Mouse (Mus musculus) mouse trophoblast stem cell (cell line): ENCODE results near the gene Mecom.

Source experiments
- in situ Hi-C, 2 experiments: fragments of 300-500 bp; cut with MseI, MboI; formaldehyde crosslinking; loops; 2 replicates in 1 of 2; 3 replicates in 1 of 2; pipeline ENCODE4 v1.15.1; 2025

The Mecom gene

DNA sequence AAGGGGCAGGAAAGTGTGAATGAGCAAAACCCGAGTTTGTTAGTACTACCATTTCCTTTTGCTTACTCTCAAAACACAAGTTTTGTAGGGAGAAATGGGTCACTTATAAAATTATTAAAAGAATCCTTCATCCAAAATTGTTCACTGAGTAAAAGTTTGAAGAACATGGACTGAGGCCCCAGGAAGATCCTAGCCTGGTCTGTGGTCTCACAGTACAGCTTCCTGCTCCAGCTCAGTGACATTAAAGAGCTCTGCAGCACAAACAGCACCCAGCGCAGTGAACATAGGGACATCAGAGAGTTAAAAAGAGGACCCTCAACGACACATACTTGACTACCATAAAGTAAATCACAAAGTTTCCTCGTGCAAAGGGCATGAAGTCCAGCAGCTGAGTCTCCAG is 59.0 kb downstream of the Mecom start:
- in situ Hi-C loops = no loop called here

DNA sequence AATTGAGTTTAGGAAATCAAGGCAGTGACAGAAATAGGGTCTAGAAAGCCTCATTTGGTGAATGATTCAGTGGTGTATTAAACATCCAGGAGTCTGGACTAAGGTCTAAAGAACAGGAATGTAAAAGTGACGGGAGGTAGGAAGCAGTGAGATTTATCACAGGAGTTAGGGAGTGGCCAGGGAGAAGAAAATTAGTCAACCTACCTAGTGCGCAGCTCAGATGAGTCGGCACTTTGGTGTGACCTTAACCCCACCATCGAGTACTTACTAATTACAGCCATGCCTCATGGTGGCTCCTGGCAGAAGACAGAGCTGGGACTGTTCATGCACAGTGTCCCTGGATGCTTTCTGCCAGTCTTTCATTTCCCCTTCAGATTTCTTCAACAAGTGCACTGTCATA is 61.4 kb downstream of the Mecom start:
- in situ Hi-C loops = no loop called here

DNA sequence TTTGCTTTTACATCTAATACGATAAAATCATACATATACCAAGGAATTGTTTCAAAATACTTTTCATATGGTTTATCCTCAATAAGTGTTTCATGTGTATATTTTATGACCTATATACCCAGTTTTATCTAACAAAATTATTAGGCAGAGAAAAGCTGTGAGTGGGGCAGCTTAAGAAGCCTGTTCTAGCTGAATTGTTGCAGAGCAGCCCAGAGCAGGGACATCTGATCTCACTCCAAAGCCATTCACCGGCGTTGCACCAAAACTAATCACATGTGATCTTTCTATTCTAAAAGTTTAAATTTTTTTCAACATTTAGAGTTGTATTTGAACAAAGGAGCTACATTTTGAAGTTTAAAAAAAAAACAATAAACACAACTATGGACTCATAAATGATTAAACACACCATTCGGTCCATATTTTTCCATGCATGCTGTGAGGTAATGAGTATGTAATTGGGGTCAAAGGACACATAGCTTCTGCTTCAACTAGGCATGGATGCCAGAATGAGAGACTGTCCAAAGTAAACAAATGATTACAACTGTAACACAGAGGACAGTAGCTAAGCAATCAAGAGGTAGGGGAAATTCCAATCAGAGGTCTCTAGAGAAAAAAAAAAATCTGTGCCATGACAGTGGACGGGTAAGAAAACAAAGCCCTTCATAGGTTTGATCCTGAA is 64.7 kb downstream of the Mecom start:
- in situ Hi-C loops = no loop called here

DNA sequence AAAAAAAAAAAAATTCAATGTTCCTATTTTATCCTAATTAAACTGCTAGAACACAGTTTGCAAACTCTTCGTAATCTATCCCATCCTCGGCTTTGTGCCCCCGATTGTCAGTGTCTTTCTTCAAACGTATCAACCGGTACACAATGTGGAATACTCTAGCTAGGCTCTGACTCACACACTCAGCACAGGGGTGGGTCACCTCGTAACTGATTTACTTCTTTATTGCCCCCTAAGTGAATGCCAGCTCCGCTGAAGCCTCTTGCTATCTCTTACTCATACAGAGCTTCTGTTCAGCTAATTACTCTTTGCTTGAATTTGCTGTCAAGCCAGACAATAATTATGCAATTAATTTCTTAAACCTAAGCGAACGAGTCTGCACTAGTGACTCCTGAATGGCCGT is 66.1 kb downstream of the Mecom start:
- in situ Hi-C loops = no loop called here

DNA sequence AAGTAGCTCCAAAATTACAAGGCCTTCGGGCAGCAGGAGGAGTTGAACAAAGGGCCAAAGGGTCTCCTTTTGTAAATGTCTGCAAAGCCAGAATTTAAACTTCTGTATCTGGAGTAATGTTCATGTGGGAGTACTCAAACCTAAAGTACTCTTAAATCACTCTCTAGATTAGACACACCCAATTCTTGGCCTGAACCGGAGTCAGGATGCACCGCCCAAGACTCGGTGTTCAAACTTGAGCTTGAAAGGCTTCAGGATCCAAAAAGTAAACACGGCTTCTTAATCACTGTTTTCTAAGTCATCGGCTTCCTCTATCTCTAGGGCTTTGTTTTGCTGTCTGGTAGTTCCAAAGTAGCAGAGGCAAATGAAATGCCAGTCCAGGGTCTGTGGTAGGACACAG is 67.3 kb downstream of the Mecom start:
- in situ Hi-C loops = no loop called here

DNA sequence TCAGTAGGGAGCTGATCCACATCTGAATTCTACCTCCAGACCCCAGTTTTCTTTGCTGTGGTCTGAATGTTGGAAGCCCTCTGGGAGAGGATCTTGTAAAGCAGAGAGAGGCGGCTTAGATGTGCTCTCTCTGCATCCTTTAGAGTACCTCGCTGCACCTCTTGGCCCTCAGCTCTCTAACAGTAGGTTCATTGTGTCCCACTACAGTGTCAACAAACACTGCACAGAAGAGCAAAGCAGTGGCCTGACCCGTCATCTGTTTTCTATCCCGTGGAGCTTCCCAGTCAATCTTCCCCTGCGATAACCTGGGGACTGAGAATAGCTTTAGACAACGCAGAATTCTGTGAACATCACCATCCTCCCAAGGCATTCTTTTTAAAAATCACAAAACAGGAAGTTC is 69.6 kb downstream of the Mecom start:
- in situ Hi-C loops = no loop called here

DNA sequence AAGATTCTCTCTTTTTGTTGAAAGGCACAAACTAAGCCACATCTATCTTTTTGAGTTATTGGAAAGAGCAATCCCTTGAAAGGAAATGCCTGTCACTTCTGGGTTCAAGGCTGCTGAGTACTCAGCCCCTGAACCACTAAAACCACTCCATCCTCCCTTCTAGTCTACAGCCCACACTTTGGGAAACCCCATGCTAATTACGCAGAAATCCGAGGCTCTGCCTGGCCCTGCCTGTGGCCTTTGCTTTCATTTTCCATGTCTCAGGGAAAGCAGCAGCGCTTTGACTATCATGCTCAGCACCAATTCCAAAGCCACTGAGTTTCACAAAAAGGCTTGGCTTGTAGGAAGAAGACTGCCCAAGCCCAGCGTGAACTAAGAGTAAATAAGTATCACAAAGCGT is 70.8 kb downstream of the Mecom start:
- in situ Hi-C loops = no loop called here

DNA sequence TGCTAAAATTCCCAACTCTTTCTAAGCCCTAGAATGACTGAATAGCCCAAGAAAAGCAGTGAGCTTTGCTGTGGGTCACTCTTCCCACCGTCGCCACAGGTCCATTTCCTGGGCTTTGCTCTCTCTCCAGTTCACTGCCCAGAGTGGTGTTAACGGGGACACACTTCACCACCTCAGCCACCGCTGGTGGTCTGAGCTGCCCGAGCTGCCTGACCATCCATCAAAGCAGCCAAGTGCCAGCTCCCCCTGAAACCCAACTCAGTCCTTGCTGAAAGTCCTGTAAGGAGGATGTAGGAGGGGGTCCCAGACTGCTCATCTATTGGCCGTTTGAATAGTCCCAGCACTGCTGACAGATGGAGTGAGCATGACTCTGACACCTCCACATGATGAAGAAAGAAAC is 72.2 kb downstream of the Mecom start:
- in situ Hi-C loops = no loop called here

DNA sequence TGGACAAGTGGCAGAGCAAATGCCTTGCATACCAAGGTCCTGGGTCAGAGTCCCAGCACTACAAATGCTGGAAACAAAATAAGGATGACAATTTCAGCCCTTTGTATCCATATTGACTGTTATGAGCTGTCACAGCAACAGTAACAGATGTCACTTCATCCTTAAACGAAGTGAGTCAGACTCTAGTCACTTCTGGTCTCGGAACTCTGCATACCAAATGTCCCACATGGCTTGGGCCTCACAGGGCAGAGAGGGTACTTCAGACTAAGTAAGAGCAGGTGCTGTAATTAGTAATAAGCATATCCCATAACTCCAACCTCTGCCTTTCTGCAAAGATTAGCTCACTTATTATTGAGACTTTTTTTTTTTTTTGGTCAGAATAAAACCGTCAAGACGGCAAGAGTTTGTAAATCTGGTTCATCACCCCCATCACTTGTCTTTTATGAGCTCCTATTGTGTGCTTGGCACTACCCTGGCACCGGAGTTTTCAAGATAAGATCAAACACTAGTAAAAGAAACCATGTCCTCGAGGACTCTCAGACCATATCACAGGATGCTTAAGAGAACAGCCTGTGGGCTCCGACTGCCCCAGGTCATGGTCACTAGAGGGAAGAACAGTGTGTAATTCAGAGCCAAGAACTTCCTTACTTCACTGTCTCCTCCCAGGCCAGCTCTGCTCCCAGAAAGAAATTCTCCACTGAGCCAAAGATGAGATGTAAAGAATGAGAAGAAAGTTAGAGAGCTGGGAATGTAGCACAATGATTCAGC is 79.6 kb downstream of the Mecom start:
- in situ Hi-C loops = no loop called here

DNA sequence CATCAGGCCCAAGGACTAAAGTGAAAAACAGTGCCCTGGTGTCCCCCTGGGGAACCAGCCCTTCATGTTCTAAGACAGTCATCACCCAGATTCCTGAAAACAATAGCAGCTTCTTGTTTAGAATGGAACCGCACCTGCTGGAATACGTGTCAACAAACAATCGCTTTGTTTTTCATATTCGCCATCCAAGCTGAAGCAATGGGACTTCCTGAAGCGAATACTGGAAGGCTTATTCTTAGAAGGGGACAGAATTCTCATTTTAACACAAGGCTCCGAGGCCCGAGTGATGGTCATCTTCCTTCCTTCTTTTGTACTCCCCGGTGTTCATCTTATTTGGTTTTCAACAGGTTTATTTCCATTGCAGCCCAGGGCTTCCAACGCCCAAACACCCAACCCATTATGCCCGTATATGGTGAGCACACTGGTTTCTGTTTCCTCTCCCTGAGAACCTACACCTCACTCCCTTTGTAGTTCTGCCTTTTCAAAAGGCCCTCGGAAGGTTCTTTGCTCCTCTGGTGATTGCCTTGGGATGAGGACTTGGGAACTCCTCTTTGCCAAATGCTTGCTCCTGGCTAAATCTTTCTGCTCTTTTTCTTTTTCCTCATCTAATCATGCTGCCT is 81.7 kb downstream of the Mecom start:
- in situ Hi-C loops = no loop called here

DNA sequence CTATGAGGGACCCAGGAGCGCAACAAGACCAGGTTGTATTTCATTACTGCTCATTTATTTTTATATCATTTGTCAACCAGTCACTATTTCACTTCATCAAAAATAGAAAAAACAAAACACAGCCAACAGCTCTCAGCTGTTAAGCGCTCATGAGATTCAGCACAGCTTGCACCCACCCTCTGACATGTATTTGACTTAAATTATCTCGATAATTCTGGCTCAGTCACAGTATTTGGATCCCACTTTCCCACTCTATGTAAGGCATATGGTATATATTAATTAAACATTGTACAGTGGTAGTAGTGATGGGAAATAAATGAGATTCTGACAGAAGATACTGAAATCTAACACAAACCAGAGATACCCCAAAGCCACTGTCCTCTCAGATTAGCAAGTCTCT is 83.3 kb downstream of the Mecom start:
- in situ Hi-C loops = no loop called here

DNA sequence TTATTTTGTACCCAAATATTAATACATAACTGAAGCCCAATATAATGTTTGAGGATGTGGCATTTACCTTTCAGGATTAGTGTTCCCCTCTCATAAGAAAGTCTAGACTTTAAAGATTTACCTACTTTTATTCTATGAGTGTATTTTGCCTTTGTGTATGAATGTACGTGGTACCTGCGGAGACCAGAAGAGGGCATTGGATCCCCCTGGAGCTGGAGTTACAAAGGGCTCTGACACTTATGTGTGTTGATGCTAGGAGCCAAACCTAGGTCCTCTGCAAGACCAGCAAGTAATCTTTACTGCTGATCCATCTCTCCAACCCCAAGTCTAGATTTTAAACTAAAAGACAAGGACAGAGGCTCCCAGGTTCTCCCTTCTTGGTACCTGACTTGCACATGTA is 86.0 kb downstream of the Mecom start:
- in situ Hi-C loops = no loop called here

DNA sequence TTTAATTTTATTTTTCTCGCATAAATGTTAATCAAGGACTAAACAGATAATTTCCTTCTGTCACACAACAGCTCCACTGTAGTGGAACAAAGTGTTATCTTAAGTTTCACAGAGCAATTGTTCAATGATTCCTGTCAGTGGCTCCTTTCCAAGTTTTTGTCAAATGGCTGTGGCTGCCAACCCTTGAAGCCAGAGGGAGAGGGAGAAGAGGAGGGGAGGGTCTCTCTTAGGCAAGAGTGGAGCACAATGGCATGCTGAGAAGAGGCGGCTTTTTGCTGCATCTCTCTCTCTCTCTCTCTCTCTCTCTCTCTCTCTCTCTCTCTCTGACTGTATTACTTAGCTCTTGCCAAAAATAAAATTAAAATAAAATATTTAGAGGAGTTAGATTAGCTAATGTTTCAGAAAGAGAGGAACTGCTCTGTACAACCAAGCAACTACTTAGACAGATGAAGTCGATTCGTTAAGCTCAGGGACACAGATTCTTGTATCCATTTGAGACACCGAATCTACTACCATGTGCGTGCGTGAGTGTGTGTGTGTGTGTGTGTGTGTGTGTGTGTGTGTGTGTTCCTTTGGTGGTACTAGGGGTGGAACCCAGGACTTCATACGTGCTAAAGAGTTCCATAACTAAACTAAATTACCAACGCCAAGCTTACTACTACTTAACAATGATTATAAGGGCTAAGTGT is 86.8 kb downstream of the Mecom start:
- in situ Hi-C loops = no loop called here

DNA sequence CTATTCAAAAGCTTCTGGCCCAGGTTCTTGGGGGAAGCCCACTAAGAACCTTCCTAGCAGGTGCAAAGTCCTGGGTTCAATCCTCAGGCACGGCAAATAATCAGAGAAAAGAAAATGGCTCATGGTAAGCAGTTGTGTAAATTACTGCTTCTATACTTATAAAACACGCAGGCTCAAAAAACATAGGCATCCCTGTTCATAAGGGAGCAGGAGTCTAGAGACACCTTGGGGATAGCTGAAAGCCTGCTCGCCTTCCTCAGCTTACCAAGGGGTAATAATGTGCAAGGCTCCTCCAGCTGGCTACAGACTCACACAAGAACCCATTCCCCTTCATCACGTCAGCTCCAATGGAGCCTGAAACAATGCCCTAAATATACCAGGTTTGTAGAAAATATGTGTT is 88.2 kb downstream of the Mecom start:
- in situ Hi-C loops = no loop called here

DNA sequence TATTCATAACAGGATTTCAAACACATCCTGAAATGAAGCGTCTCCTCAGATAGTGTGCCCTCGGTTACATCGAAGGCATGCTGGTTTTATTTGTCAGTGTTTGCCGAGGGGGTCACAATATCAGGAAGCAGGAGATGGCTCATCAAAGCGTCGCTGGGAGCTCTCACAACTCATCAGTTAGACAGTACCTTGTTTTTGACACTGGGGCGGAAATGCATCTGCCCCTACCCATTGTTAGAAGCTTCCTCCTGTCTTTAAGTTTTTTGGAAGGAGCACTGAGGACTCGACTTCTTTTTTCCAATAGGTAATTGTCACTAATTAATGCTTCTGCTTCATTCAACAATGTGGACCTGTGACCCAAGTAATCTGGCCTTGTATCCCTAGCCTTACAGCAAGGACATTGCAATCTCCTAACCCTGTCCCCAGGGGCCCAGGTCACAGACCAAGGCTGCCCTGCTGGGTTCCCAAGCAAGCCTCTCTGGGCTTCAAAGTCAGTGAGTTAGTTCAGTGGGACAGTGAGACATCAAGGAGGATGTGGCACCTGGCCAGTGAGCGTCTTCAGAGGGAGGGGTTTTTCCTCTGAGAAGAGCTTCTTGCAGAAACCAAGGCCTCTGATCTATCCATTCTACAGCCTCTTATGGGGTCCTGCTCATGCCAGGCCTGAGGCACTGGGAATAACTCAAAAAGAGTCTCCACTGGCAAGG is 89.7 kb downstream of the Mecom start:
- in situ Hi-C loops = no loop called here

DNA sequence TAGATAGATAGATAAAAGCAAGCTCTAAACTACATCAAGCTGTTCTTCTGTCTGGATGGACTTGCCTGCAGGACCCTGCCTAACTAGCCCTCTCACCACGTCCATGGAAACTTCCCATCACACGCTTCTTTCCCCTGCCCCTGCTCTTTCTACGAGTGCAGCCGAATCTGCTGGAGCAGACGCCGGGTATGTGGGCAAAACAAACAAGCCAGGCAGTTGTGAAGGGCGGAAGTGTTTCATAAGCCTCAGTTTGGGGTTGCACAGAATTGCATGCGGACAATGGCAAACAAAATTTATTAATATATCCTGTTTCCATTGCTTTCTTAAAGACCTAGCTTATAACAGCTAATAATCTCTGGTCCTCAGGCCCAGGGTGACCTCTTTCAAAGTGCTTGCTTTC is 91.9 kb downstream of the Mecom start:
- in situ Hi-C loops = no loop called here

DNA sequence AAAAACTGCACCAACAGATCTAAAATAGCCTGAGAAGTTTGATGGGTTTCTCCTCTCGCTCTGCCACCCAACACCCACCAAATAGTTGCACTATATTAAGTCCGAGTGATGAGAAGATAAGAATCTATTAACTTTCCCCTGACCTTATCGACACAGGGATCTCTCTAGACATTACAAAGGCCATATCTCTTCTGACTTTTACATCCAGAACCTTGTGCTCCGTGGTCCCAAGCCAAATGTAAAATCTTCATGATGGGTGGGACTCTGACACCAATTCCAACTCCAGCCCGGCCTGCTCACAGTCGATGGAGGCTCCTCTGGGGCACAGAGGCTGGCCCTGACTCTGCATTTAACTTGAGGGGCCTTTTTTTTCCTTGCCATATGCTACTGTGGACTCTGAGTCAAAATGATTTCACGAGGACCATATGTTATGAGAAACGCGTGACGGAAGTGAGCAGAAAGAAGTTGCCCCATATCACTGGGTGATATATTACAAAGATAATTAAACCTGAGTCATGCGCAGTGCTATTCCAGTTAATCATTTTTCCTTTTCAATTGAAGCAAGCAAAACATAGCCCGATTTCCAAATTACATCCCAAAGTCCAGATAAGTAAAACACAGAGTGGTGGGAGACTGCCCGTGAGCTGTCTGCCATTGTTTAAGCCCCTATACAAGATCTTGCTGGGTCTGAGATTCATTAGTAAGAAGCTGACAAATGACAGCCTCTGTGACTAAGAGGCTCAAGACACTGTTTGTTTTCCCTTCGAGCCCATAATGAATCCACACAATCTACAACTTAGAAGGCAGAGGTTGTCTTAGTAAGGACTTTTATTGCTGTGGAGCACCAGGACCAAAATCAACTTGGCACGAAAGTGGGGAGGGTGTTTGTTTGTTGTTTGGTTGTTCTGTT is 94.0 kb downstream of the Mecom start:
- in situ Hi-C loops = no loop called here

DNA sequence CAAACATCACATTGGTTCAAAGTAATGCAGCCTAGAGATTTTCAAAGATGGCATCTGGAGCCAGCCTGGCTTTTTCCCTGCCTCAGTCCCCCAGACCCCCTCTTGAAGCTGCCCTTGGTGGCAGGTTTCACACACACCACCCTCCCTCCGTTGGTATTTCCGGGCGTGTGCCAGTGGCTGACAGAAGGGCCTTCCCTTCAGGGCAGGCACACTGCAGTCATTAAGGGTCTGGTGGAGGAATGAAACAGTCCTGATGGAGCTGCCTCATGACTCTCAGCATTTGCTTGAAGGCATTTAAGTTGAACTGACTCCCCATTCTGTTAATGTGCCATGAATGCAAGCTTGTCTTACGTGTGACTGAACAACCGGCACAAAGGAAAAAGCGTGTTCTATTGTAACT is 94.8 kb downstream of the Mecom start:
- in situ Hi-C loops = no loop called here

DNA sequence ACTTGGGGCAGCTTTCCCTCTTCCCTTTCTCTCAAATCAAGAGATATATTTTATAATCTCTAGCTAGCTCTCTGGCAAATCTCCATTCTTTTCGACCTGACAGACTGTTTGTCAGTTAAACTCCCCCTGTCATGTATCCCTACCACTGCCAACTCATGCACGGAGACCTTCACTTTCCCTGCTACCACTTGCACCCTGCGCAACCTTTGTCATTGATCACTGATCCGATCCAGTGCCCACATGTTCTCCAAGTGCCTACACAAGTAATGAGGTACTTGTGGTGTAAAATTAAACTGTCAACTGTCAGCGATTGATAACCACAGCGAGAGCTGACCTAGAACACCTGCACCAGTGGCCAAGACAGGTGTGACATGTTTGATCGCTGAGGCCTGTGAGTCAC is 95.3 kb downstream of the Mecom start:
- in situ Hi-C loops = no loop called here

DNA sequence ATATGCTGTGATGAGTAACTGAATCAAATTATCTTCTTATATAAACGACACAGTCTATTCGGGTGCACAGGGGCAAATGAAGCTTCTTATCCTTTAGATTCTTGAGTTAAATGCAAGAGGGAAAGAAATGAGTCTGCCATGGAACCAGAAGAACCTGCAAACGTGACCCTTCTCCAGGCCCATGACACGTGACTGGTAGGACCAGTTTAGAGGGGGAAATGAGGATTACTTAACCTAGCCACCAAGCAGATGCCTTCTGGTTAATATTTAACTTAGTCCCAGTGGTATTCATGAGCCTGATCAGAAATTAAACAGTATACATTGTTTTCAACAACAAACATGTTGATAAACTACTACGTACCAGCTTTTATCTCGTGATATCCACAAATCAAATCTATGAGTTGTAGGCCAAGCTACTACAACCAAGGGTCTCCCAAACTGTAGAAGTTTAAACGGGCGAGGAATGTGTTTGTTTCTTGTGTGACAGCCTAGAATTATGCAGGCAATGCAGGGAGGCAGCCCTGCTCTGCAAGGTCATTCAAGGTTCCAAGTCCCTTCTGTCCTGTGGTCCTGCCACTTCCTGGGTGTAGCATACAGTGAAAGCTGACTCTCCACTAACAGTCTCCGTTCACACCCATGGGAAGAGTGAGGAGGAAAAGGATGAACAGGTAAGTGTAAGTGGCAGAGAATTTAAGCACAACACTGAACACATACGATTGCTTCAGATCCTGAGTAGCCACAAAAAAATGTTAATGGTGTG is 97.4 kb downstream of the Mecom start:
- in situ Hi-C loops = no loop called here
